Mouse (Mus musculus) frontal cortex, postnatal 14 days (tissue): ENCODE measurements around the gene Vmn2r17.

Experiments used
- DNase-seq, 2 experiments: peaks; one replicate each; pipeline ENCODE4 v3.0.0; 2022; ENCODE audit warnings: low spot score in 2 of 2

Gene Vmn2r17

GRCm38 (mm10) chr5:109419388-109419787 lies at the start of gene Vmn2r17:
TSS of gene Vmn2r17 (plus strand) at chr5:109419688.
- no peak for DNase-seq

GRCm38 (mm10) chr5:109466576-109467506 lies 47.4 kb downstream of the Vmn2r17 start:
- DNase-seq, result no peak

GRCm38 (mm10) chr5:109506729-109507128 lies 87.2 kb downstream of the Vmn2r17 start:
- peak in 1 of 2 experiments; percentile 2 for DNase-seq
